Mouse (Mus musculus) layer of hippocampus, adult 2 months (tissue): ENCODE measurements around the gene Rnf43. TPM values are rescaled to one million over a fixed set of nuclear protein-coding genes. Genes with fewer than 3 reads are reported as not detected.
A peak's percentile ranks its signal among the peaks of the same experiment; 100 is the strongest.

ENCODE experiments used
- DNase-seq, 2 experiments: peaks; one replicate each; pipeline ENCODE4 v3.0.0; 2022; ENCODE audit warnings: low spot score in 2 of 2
- H3K27ac ChIP-seq: fragments of 200-600 bp; 2 replicates; pipeline ENCODE4 v1.8.1; 2022
- H3K4me3 ChIP-seq: fragments of 200-600 bp; 2 replicates; pipeline ENCODE4 v1.8.1; 2022; ENCODE audit warnings: mild to moderate bottlenecking
- CTCF ChIP-seq: fragments of 200-600 bp; conservative IDR thresholded peaks from 2 replicates; pipeline ENCODE4 v1.8.1; 2022; ENCODE audit warnings: antibody characterized with exemption, mild to moderate bottlenecking, moderate library complexity
- total RNA-seq, 2 experiments: library from RNA; stranded (reverse); gene quantifications; 2 replicates each; pipeline ENCODE4 v1.2.3; 2021

Rnf43 gene
- total RNA-seq, 2 experiments from 2014 or later: 3.1 to 3.9 TPM

DNA sequence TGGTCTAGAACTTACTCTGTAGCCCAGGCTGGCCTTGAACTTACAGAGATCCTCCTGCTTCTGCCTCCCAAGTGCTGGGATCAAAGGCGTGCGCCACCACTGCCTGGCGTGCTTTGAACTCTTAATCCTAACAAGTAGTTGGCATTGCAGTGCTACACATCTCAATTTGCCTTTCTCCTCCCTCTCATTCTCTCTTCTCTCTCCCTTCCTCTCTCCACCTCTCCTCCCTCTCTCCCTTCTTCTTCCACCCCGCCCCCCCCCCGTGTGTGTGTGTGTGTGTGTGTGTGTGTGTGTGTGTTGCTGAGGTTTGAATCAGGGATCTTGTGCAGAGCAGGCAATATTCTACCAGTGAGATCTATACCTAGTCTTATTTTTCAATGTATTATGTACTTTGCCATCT, 84.8 kb downstream of the Rnf43 start:
- Histone ChIP-seq H3K27ac (no peak overlapping the region), H3K4me3 (no peak overlapping the region)
- DNase-seq: no peak
- TF ChIP-seq CTCF: no peak

DNA sequence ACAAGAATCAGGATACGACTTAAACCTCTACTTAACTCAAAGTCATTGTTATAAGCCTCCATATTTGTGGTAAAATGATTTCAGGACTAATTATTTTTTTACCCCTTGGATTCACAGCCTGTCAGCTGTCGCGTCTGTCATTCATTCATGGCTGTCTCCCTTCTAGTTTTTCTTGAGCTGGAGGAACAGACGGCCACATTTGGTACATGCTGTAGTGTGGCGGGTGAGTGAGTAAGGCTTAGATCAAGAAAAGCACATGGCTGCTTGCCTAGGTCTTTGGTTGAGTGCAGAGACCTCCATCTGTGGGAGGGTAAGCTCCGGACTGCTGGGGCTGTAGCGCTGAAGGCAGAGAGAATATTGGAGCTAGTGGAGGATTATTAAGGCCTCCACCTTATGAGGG, 85.2 kb downstream of the Rnf43 start:
- peak in 1 of 2 experiments; percentile 72 for DNase-seq
- TF ChIP-seq CTCF: no peak
- Histone ChIP-seq H3K27ac (no peak overlapping the region), H3K4me3 (no peak overlapping the region)

DNA sequence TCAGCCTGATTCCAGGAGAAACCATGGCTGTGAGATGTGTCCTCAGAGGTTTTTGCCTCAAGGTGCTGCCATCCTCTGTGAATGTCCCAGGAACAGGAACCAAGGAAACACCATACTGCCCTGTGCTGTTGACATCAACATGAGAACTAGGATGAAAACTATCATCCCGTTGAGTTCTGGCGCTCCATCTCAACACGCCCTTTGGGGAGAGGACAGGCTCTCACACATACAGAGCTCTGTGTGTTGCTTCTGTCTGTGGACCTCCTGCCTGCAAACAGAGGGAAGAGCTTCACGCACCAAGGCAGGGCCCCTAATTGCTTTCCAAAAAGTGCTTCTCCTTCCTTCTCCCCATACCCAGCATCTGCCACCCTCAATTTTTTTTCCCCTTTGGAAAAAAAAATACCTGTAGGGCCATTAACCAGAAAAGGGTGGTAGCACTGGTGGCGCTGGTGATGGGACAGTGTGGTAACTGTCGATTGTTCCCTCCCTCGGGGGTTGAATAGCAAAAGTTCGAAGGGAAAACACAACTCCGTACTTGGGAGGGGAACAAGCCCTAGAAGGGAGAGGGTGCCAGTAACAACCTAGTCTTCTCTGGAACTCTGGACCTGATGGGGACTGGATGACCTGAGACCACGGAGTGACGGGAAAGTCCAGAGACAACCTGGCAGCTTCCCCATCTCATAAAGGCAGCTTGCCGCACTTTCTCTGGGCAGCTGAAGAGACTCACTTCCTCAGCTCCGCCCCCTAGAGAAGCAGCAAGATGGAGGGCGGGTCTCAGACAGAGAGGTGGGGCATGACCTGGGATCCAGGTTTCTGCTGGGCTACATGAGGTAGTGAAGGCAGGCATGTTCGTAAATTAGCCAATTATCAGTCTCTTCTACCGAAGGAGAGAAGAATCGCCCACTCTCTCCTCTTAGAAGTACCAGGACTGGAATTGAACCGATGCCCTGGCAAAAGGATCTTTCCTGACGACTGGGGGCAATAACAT, 85.9 kb downstream of the Rnf43 start:
- no peak for TF ChIP-seq CTCF
- Histone ChIP-seq H3K27ac (no peak overlapping the region), H3K4me3 (no peak overlapping the region)
- no peak for DNase-seq

DNA sequence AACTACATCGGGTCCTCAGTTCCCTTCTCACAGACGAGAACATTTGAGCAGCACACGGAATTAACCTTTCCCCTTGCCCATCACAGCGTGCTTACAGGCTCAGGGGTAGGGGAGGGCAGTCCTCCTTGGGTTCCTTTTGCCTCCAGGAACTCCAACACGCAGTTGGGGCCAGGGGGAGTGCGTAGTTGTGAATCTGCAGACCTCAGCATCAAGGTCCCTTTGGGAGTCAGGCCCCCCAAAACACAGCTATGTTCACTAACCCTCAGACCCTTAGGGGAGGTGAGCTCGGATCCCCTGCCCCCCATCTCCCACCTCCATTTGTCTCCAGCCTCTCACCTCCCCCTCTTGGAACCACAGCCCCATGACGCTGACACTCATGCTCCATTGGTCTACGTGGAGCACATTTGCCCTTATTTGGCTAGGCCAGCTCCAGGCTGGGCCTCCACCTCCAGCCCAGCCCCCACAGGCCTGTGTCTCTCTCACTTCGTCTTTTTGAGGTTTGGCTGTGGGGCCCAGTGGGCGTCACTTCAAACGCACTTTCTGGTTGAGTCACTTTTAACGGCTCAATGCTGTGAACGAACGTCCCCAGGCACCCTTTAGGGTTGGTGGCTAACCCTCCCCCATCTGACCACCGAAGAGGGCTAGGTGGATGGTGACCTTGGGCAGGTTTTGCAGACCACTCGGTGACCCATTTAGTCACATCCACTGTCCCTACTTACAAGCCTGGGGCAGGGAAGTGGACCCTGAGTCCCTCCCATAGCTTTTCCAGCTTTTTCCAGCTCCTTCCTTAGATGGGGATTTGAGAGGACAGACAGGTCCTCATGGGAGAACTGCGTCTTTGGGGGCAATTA, 86.9 kb downstream of the Rnf43 start:
- no peak overlapping the region for H3K4me3 ChIP-seq
- peak overlapping the region; percentile 61; the same call in 1 of the 2 replicates for H3K27ac ChIP-seq
- TF ChIP-seq CTCF: no peak
- DNase-seq: no peak

DNA sequence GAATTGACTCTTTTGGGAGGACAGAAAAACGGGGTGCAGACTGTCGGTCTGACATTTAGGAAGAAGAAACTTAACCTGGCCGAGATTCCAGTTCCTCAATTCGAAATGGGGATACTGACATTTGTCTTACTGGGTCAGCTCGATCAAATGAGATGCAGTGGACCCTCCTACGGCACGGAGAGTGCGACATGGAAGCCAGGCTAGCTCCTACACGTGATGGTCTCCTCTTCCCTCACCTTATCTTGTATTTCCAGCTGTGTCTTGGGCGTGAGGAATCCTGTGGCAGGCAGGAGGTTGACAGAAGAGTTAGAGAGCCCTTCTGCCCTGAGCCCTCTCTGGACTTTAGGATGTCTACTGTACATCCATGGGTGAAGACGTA, 87.5 kb downstream of the Rnf43 start:
- no peak for DNase-seq
- Histone ChIP-seq H3K4me3 (no peak overlapping the region), H3K27ac (peak overlapping the region; percentile 61; the same call in 1 of the 2 replicates)
- TF ChIP-seq CTCF: no peak

DNA sequence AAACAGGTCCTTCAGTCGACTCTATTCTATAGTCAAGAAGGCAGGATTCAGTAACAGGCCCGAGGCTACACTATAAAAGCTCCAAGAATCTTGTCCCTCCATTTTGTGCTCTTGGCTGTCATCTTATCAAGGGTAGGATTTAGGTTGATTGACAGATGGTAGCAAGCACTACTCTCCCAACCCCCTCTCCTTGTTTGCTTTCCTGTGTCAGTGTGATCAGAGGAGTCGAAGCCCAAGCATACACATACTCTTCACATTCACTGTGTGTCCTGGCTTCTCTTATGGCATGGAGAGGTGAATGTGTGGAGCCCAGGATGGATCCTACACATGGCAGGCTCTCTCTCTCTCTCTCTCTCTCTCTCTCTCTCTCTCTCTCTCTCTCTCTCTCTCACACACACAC, 88.0 kb downstream of the Rnf43 start:
- no peak for TF ChIP-seq CTCF
- Histone ChIP-seq H3K4me3 (no peak overlapping the region), H3K27ac (no peak overlapping the region)
- DNase-seq: no peak

DNA sequence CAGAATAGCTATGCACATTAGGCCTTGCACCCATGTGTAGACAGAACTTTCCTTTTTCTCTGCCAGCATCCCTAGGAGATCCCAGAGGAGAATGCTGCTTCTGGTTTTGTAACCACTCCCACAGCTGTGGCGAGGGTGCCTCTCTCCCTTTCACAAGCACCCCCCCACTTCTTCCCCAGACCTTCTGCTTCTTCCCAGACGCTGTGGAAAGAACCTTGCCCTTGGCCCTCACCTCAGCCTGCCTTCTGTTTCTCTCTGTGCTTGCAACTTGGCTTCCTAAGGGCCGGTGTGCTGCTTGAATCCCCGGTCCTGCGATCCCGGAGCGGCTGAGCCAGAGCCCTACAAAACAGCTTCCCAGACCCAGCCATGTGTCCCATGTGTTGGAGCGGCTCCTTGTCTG, 88.5 kb downstream of the Rnf43 start:
- no peak for TF ChIP-seq CTCF

DNA sequence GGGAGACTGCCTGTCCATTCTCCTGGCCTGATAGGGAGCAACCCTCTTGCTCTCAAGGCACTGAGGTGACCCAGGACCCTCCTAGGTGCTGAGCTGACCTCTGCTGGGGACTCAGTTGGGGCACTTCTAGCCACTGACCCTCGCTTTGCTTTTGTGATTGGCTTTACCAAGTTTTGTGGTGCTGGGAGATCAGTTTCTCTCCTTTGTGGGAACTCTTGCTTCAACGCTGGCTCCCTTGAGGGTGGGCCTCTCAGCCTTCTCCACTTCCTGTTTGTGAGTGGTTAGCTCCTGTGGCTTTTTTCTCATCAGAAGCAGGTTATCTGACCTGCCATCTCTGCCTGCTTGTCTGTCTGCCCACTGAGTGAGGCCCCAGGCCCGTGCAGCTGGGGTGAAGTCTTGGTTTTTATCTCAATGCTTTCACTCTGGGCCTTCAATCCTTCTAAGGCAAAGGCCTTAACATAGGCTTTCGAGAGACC, 89.0 kb downstream of the Rnf43 start:
- Histone ChIP-seq H3K4me3 (no peak overlapping the region), H3K27ac (no peak overlapping the region)
- TF ChIP-seq CTCF: no peak
- no peak for DNase-seq

More for the DNA sequence above, 88.5 kb downstream of the Rnf43 start:
- no peak for DNase-seq
- Histone ChIP-seq H3K4me3 (no peak overlapping the region), H3K27ac (no peak overlapping the region)

DNA sequence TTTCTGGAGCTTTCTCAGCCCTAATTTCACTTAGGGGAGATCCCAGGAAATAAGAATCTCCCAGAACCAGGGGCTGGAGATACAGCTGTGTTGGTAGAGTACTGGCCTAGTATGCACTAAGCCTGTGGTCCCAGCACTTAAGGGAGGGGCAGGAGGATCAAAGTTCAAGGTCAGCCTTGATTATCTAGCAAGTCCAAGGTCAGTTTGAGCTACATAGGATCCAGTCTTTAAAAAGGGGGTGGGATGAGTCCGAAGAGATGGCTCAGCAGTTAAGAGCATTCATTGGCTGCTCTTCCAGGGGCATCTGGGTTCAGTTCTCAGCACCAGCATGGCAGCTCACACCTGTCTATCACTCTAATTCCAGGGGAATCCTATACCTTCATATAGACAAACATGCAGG, 89.8 kb downstream of the Rnf43 start:
- DNase-seq: no peak
- no peak for TF ChIP-seq CTCF
- Histone ChIP-seq H3K27ac (no peak overlapping the region), H3K4me3 (no peak overlapping the region)

DNA sequence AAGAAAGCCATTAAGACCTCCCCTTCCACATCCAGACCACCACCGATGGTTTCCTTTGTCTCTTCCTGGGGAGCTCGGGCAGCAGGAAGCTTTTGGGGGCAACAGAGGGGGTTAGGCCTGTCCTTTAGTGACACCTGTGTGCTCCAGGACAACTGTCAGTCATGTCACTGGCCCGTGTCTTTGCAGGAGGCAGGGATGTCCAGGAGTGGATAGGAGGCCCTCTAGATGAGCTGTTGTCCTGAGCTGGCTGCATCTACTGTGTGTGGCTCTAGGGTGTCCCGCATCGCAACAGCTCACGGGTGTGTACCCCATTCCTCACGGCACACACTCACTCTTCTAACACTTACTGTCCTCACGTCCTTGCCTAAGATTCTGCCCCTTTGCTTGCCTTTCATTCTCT, 90.7 kb downstream of the Rnf43 start:
- DNase-seq: no peak
- H3K4me3 ChIP-seq: no peak overlapping the region
- no peak for TF ChIP-seq CTCF
- no peak overlapping the region for H3K27ac ChIP-seq

DNA sequence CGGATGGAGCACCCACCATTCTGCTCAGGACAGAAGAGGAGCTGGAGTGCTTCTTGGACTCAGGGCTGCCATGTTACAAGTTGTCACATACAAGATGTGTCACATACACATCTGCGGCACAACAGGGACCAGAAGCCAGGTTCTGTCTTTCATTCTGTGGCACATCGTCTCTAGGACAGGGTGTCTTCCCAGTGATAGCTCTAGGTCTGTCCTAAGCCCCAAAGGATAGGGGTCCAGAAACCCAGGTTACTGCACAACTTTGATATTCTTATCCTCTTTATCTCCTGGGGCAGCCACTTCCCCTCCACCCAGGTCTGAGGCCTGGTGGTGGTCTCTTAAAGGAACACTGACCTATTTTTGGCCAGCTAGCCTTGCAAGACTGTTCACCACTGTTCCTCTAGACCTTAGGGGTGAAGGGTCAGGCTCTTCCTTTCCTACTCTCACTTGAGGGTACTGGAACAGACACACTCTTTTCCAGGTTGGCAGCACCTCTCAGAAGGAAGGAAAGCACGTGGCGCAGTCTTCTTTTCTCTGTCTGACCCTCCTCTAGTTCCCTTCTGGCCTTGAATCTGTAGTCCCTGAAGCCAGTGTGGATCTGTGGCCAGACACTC, 91.5 kb downstream of the Rnf43 start:
- Histone ChIP-seq H3K27ac (no peak overlapping the region), H3K4me3 (no peak overlapping the region)
- no peak for DNase-seq
- no peak for TF ChIP-seq CTCF

DNA sequence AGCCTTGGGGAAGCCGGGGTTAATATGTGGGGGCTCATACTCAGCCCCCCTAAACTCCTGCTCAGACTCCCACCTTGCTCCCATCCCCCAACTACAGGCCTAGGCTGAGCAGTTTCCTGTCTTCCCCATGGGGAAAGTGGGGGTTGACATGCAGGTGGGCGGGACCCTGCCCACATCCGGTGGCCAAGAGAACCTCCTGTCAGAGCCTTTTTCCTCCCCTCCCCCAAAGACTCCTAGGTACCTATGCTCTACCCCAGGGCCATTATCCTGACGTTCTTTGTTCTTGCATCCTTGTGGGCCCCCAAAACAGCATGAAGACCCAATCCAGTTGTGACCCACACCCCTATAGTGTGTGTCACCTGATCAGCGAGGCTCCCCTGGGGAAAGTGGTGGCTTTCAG, 92.1 kb downstream of the Rnf43 start:
- no peak overlapping the region for H3K4me3 ChIP-seq
- DNase-seq: no peak
- H3K27ac ChIP-seq: no peak overlapping the region
- no peak for TF ChIP-seq CTCF
